Mouse (Mus musculus) ovary, adult 18-20 months (tissue): Measurements from ENCODE around the gene Ovol2.

ENCODE experiments used
- DNase-seq: peaks from one replicate; pipeline ENCODE4 v3.0.0; 2022; ENCODE audit warnings: low spot score, mixed read lengths

The Ovol2 gene

DNA sequence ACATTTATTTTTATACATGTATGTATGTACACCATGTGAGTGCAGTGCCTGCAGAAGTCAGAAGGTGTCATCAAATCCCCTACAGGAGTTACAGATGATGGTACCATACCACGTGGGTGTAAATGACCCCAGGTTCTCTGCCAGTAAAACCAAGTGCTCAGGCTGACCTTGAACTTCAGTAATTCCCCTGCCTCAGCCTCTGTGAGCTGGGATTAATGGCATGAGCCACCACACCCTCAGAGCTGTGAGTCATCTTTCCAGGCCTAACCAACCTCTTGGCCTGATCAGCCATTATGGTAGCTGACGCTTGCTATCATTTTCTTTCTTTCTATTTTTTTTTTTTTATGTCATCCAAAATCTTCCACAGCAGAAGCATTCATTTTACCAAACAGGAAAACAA, 20.6 kb downstream of the Ovol2 start:
- DNase-seq = no peak

GRCm38 (mm10) chr2:144310273-144310672, 21.7 kb downstream of the Ovol2 start:
- DNase-seq = no peak

DNA sequence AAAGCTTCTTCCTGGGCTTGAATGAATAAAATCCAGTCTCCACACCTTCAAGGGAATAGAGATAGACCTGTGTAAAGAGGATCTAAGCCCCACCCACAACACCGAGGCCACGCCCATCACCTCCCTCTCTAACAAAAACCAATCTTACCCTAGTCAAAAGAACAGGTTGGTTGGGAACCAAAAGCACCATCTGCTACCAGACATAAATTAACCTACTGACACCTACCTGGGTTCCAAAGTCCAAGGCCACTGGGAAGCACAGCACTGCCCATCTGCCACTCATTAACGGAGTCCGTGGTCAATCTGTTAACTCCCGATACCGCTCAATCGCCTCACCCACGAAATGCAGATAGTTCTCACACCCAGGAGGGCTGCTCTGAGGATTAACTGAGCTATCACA, 23.4 kb downstream of the Ovol2 start:
- DNase-seq = no peak

DNA sequence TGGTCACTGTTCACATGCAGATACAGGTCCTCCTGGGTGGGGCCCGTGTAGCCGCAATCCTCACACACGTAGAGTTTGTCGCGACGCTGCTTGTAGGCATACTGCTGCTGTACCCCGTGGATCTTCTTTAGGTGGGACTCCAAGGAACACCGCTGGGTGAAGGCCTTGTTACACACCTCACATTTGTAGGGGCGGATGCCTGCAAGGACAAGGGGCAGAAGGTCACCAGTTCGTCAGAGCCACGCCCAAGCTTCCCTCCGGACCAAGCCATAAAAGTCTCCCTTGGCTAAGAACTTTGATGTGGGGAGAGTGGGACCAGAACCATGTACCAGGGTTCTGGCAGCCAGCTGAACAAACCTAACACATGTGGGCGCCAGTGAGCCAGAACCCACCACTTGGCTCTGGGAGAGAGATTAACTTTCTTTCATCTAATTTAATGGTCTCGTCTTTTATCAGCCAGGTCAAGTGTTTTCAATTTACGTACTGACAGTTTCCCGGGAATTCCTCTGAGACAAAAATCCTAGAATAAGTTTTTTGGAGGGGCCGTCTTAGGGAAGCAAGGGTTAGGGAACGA, 26.1 kb downstream of the Ovol2 start:
- no peak for DNase-seq

DNA sequence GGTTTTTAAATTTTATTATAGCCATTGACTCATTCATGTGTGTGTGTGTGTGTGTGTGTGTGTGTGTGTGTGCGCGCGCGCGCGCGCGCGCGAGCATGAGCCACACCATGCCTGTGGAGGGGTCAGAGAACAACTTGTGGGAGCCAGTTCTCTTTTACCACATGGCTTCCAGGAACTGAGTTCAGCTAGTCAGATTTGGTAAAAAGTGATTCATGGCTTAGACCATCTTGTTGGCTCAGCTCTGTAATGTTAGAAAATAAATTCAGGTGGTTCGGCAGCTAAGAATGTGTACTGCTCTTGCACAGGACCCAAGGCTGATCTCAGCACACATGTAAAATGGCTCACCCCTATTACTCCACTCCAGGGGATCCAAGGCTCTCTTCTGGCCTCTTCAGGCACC, 30.8 kb downstream of the Ovol2 start:
- no peak for DNase-seq

GRCm38 (mm10) chr2:144299749-144300669, 31.9 kb downstream of the Ovol2 start:
- no peak for DNase-seq

DNA sequence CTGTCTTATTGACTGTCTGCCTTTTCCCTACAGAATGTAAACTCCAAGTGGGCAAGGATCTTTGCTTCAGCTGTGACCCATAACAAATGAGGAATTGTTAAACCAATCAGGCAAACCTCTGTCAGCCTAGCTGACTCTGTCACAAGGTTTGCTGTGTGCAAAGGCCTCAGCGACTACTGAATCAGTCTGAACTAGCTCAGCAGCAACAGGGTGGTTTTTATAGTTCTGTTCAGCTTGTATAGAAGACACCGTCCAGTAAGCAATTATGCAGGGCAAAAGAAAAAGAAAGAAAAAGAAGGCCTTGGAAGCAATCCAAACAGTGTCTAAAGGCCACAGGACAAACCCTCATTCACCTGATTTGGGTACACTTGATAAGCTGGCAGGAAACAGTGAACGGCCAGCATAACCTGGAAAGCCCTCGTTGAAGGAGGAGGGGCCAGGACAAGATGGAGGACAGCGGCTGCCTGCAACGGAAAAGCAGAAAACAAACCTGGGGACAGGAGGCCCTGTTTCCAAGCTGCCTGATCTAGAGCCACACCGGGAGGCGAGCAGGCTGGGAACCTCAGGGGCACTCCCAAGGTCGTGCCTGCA, 36.7 kb downstream of the Ovol2 start:
- DNase-seq = no peak

DNA sequence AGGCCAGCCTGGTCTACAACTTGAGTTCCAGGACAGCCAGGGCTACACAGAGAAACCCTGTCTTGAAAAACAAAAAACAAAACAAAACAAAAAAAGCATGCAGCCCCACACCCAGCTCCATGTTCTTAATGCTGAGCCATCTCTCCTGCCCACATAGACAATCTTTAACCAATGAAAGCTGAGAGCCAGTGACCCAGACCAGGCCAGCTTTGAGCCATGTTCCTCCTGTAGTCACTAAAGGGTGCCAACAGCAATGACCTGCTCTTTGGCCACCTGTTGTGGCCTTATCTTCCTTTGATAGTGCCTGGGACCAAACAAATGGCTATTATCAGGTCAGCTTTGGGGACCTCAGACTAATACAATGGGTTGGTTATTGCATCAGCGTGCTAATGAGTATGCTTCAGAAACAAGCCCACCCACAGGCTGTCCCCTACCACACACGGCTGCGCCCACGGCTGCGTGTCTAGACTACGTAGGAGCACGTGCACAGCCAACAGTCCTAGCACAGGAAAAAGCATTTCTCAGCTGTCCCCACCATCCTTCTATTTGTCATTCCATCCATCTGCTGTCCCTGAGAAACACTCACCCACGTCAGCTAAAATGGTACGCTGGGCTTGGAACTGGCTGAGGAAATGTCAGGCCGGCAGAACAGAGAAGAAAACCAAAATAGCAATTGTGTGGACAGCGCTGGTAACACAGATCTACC, 40.2 kb downstream of the Ovol2 start:
- DNase-seq = no peak

- DNase-seq = no peak
Measured at GRCm38 (mm10) chr2:144290321-144290720, 41.6 kb downstream of the Ovol2 start.

GRCm38 (mm10) chr2:144281417-144281816, 50.5 kb downstream of the Ovol2 start:
- DNase-seq = no peak

- no peak for DNase-seq
Measured at GRCm38 (mm10) chr2:144280568-144280967, 51.4 kb downstream of the Ovol2 start.

DNA sequence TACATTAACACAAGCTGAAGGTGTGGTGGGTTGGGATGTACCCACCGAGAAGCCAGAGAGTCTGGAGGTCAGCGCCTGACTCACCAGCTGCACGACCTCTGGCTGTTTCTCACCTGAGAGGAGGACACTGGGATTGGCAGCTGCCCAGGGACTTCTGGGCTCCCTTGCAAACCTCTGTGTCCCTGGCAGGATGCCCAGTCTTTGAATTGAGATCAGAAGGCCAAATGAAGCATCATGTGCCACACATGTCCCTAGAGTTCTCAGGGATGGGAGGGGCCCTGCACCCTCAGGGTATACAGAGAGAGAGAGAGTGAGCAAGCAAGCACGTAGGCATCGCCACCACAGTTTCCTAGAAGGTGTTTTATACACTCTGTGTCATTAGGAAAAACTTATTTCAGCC, 52.2 kb downstream of the Ovol2 start:
- peak; percentile 70 for DNase-seq

GRCm38 (mm10) chr2:144276885-144277284, 55.1 kb downstream of the Ovol2 start:
- no peak for DNase-seq

DNA sequence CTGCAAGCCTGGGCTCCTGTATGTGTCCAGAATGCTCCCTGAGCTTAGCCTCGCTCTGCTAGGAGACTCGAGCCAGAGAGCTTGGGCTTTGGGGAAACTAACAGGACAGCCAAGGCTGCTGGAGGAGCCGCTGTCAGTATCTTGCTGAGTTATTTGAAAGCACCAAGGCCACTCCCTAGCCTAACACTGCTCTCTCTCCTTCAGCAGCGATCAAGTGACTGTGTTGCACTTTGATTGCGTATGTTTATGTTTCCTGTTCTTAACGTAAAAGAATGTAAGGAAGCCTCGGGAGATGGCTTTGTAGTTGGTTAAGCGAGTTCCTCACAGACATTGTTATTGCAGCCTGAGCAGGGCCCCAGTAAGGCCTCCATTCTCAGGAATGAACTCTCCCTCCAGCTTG, 57.2 kb downstream of the Ovol2 start:
- peak; percentile 35 for DNase-seq

- no peak for DNase-seq
Measured at GRCm38 (mm10) chr2:144272088-144272487, 59.9 kb downstream of the Ovol2 start.

DNA sequence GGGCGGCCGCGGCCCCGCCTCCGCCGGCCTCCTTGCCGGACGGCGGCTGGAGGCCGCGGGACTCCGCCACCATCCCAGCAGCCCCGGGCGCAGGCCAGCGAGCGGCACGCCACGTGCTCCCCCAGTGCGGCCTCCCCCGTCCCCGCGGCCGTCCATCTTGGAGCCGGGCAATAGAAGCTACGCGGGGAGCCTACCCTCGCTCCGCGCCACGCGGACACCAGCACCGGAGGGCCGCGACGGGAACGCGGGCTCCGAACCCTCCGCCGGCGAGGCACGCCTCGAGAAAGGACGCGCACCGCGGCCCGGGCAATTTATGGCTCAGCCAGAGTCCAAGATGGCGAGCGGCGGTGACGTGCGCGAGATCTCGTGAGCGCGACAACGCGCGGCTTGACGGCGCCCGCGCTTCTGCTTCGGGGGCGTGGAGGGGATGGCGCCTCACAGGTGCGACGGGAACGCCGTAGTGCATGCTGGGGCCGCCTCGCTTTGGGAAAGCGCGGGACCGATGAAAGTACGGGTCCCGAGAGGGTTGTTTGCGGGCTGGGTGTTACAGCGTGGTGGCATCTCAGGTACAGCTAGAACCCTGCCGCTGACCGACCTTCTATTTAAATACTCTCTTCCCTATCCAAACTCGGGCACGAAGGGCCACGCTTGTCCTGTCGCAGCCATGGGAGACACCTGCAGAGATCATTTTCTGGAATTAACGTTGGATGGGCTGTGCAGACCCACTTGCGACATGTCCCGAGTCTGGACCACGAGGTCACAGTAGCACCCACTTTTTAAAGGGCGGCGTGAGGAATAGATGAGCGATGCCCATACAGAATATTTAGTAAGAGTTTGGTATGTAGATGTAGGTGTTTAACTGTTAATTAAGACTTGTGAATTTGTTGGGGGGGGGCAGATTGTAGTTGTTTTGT, 61.2 kb downstream of the Ovol2 start, which contains the start of the genes Mgme1 and Snx5:
Gene Mgme1 (plus strand): TSS at position 157 of the 914 bp plus-strand sequence.
Gene Snx5 (minus strand): TSS at position 400 of the 914 bp plus-strand sequence.
- DNase-seq = peak; percentile 90

GRCm38 (mm10) chr2:144269679-144270475, 62.1 kb downstream of the Ovol2 start:
- no peak for DNase-seq

- DNase-seq = no peak
Measured at GRCm38 (mm10) chr2:144269306-144269650, 62.7 kb downstream of the Ovol2 start.

GRCm38 (mm10) chr2:144268446-144269305, 63.3 kb downstream of the Ovol2 start:
- no peak for DNase-seq

DNA sequence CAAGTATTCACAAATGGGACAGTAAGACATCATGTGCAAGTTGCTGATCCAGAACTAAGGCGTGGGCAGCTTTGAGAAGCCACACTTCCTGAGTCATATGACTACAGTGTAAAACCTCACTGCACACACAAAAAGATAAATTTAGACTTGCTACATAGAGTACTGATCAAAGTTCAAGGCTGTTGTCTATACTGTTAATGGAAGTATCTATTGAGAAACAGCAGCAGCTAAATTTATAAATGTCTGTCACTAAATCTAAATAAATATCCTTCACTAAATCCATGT, 64.3 kb downstream of the Ovol2 start:
- no peak for DNase-seq
